Mouse (Mus musculus): Measurements from ENCODE around the gene Nemp2.

DNA sequence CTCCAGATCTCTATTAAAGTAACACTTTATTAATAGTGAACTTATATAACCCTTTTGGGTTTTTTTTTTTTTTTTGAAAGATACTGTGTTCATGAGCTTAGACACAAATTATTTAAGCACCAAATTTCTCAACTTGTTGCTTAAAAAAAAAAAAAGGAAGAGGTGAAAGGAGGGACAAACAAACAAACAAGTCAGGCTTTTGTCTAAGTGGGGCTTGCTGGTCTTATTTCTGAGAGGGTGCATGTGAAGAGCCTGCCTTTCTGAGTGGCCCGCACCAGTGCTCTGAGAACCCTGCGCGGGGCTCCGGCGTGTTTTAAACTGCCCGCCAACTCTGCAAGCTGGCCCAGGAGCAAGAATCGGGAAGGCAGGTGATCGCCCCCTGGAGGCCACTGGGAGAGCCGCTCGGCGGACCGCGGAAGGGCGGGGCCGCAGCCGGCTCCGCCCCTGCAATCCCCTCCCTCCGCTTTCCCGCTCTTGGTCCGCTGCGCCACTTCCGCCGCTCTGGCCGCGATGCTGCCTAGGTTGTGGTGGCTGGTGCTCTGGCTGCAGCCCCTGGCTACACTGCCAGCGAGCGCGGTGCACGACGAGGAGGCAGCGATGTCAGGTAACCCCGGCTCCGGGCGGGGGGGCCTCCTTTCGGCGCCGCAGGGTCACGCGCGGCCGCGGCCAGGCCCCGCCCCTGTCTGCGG is at the start of gene Nemp2:
- TF ChIP-seq GATA1 (IDR thresholded peaks at IDR 0.05; ENCODE audit: borderline replicate concordance, low read length) (no peak), FLI1 (IDR thresholded peaks at IDR 0.05; ENCODE audit: low read length) (peak; percentile 36; the same call in 1 of the 2 replicates)

Data from megakaryocyte, embryonic 14.5 days (primary cell).